ENCODE assay signal across 10 mouse cellular contexts in the genomic region with DNA sequence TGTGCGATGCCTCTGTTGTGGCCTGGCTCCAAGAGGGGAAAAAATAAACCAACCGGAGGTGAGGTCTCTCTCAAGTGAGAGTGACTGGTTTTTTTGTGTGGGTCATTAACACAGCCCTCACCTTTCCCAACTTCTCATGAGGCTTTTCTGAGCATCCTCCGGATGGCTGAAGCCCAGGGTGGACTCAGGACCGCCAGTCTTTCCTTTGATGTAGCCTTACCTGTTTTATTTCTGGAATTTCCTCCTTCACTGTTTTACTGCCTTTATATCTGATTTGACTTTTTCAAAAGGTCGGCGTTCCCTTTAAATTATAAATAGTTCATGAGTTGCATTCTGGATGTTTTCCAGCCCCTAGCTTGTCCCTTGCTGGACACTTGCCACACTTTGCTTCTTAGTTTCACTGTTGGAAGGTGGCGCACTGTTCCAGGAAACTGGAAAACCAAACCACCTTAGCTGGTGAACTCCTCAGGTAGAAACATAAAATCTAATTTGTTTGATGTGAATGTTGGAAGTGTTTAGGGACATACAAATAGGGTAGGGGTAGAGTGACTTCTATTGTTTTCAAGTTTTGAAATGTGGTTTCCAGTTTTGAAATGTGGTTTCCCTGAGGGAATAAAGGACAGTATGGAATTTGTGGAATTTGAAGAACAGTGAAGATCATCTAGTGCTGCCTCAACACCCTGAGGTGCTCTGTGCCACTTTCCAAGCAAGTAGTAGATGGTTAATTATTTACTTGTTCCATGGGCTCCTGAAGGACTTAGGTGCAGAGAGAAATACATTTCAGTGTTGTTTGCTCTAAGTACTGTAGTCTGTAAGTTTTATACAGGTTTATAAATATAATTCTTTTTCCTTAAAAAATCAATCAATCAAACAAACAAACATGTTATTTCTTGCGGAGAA. TPM values are rescaled to one million over a fixed set of nuclear protein-coding genes. Genes with fewer than 3 reads are reported as not detected.
DNase-seq lines count a peak whose midpoint lies in the region; TF ChIP-seq lines count a peak whose summit lies in the region.
"Had no signal": no experiment of that assay in that cellular context is flagged by ENCODE, and none has a peak within 500 bp of the region (broad histone marks: within the 10 kb centered on the region; RNA-seq: fewer than 3 reads in every experiment).

No protein-coding gene starts in this region.

- H3K27ac ChIP-seq in heart, adult 2 months = no peak overlapping the region
- H3K27ac ChIP-seq in layer of hippocampus, adult 2 months = no peak overlapping the region
- H3K27ac ChIP-seq: liver, embryonic 14.5 days had no signal

- no peak for TF ChIP-seq POLR2A in heart, adult 2 months (IDR thresholded peaks at IDR 0.05; ENCODE audit: insufficient read depth, low read depth, low read length)

- 32% methylated on average over 8 of the region's 8 CpGs for WGBS in heart, adult 2 months

- H3K27me3 ChIP-seq in heart, adult 2 months (ENCODE audit: control insufficient read depth, insufficient read depth, low read length) = no peaks in the 10 kb centered on the region
- H3K27me3 ChIP-seq: CH12.LX had no signal

- peak in 1 of 2 experiments; percentile 31 for DNase-seq in heart, adult 2 months
- DNase-seq in heart, postnatal 25 days (ENCODE audit: low spot score) = no peak
- peak; percentile 63 for DNase-seq in adrenal gland, postnatal 14 days
- DNase-seq in gastrocnemius, postnatal 10 days = peak; percentile 40
- DNase-seq in kidney, postnatal 25 days = peak; percentile 79 to 84
- DNase-seq in spleen, adult 12 weeks (ENCODE audit: low spot score) = no peak
- DNase-seq in thymus, postnatal 14 days = no peak
- no peak for DNase-seq in layer of hippocampus, adult 2 months (ENCODE audit: low spot score in 2 of 2)

- no peak overlapping the region for H3K4me3 ChIP-seq in heart, adult 2 months
- H3K4me3 ChIP-seq in layer of hippocampus, adult 2 months = no peak overlapping the region

- no peak for TF ChIP-seq EP300 in heart, adult 2 months (IDR thresholded peaks at IDR 0.05; ENCODE audit: insufficient read depth, low read depth, low read length)

- TF ChIP-seq CTCF in heart, adult 2 months (IDR thresholded peaks at IDR 0.05) = 0 out of 2 replicates have a peak, but pooled peaks have one; percentile 9
- TF ChIP-seq CTCF in layer of hippocampus, adult 2 months (conservative IDR thresholded peaks at IDR 0.05) = no peak

- peaks cover 5% of the 10 kb centered on the region for H3K36me3 ChIP-seq in heart, adult 2 months (ENCODE audit: control insufficient read depth, insufficient read depth, low read length)

- no peaks in the 10 kb centered on the region for H3K79me2 ChIP-seq in heart, adult 2 months (replicated peaks; ENCODE audit: control insufficient read depth, insufficient read depth, low read length)

- peaks cover 4% of the 10 kb centered on the region for H3K4me1 ChIP-seq in heart, adult 2 months (ENCODE audit: control insufficient read depth, insufficient read depth, low read length)

- H3K9ac ChIP-seq in heart, adult 2 months (ENCODE audit: low read depth, low read length) = no peak overlapping the region
- H3K9ac ChIP-seq: liver, embryonic 14.5 days had no signal

- intact Hi-C loops in heart, adult 2 months (cut with DNase I) = no loop called here
- intact Hi-C loops in heart, postnatal 25 days (cut with DNase I) = no loop called here

RNA-seq across cellular contexts. Expression of a gene that starts 19.7 kb away (rescaled TPM):
- 1 to 10 TPM; 1.3 to 2.5 TPM for total RNA-seq in heart, adult 2 months (2021)
- 2.9 and 5.7 TPM in 2 replicates for polyA plus RNA-seq in heart, adult 2 months (2012; rRNA removed)
- under 1 TPM; 0.68 to 0.75 TPM for total RNA-seq in heart, postnatal 25 days (2021)
- total RNA-seq in adrenal gland, postnatal 14 days (2021) = 10.5 and 27.2 TPM in 2 replicates
- under 1 TPM; 0.19 to 0.43 TPM for total RNA-seq in gastrocnemius, postnatal 10 days (2021)
- under 1 TPM in 1 of 2 experiments, not detected in 1; 0.42 TPM for total RNA-seq in layer of hippocampus, adult 2 months (2021)

Comparison
In these comparisons a context has a peak if more than half of its experiments do, and no peak if none do; other contexts are left out.
1. DNase-seq: peak in adrenal gland, postnatal 14 days (single experiment), gastrocnemius, postnatal 10 days (single experiment) and kidney, postnatal 25 days (2 of 2); none in heart, postnatal 25 days (single experiment), spleen, adult 12 weeks (single experiment), thymus, postnatal 14 days (single experiment) and layer of hippocampus, adult 2 months (0 of 2).